Mouse (Mus musculus): ENCODE data around the gene Gm7697. TPM values are rescaled to one million over a fixed set of nuclear protein-coding genes. Genes with fewer than 3 reads are reported as not detected.
"Not testable (repeated sequence)": the region's sequence is repeated elsewhere in the genome, so short reads cannot be mapped to it uniquely, and the experiment has no call there.

The Gm7697 gene
- polyA plus RNA-seq (2015; fragmentation: Nextera tagmentation; extraction: Ambion mirVana) = not detected in 2 replicates

DNA sequence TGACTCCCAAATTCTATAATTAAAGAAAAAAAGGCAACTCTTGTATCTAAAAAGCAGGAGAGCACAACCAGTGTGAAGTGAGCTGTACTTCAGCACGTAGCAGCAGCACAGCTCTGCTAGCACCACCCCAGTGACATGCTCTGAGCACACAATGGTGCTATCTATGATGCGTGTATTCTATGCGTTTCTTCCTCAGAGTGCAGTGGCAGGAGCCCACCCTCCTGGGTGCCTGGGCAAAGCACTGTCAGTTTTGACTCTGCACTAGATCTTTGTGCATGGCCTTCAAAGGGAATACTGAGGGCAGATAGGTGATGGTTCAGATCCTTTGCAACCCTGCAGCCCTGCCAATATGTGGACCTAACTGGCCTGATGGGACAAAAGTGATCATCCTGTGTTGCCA lies at the start of gene Gm7697:
Gene Gm7697 (minus strand): TSS at position 101 of the 400 bp plus-strand sequence.
- H3K36me3 ChIP-seq; H3K9ac ChIP-seq; H3K4me1 ChIP-seq; ATAC-seq (ENCODE audit: extremely low read depth, insufficient number of reproducible peaks, low FRiP score, low TSS enrichment); H3K9me3 ChIP-seq; H3K4me3 ChIP-seq; H3K4me2 ChIP-seq; H3K27me3 ChIP-seq (replicated peaks); H3K27ac ChIP-seq (replicated peaks): not testable (repeated sequence)
- WGBS = 72% methylated on average over 2 of the region's 3 CpGs

- WGBS = 52% methylated on average over 2 of the region's 2 CpGs
- not testable (repeated sequence) for H3K4me1 ChIP-seq; H3K4me2 ChIP-seq; H3K9me3 ChIP-seq; ATAC-seq (ENCODE audit: extremely low read depth, insufficient number of reproducible peaks, low FRiP score, low TSS enrichment); H3K27ac ChIP-seq (replicated peaks); H3K36me3 ChIP-seq; H3K27me3 ChIP-seq (replicated peaks); H3K9ac ChIP-seq; H3K4me3 ChIP-seq
Measured at GRCm38 (mm10) chr8:69551249-69551648, 28.5 kb upstream of the Gm7697 start.

GRCm38 (mm10) chr8:69549556-69549955 lies 26.8 kb upstream of the Gm7697 start:
- not testable (repeated sequence) for H3K9ac ChIP-seq; H3K27me3 ChIP-seq (replicated peaks); H3K4me1 ChIP-seq; H3K4me2 ChIP-seq; ATAC-seq (ENCODE audit: extremely low read depth, insufficient number of reproducible peaks, low FRiP score, low TSS enrichment); H3K36me3 ChIP-seq; H3K4me3 ChIP-seq; H3K9me3 ChIP-seq; H3K27ac ChIP-seq (replicated peaks)
- WGBS = 7% methylated on average over 8 of the region's 8 CpGs

- not testable (repeated sequence) for ATAC-seq (ENCODE audit: extremely low read depth, insufficient number of reproducible peaks, low FRiP score, low TSS enrichment); H3K27me3 ChIP-seq (replicated peaks); H3K9me3 ChIP-seq; H3K9ac ChIP-seq; H3K36me3 ChIP-seq; H3K4me2 ChIP-seq; H3K4me1 ChIP-seq; H3K27ac ChIP-seq (replicated peaks); H3K4me3 ChIP-seq
- 75% methylated on average over 3 of the region's 3 CpGs for WGBS
Measured at GRCm38 (mm10) chr8:69548114-69548513, 25.3 kb upstream of the Gm7697 start.

- WGBS = 61% methylated on average over 7 of the region's 7 CpGs
- not testable (repeated sequence) for H3K9me3 ChIP-seq; H3K27me3 ChIP-seq (replicated peaks); H3K4me2 ChIP-seq; H3K9ac ChIP-seq; H3K4me1 ChIP-seq; H3K27ac ChIP-seq (replicated peaks); ATAC-seq (ENCODE audit: extremely low read depth, insufficient number of reproducible peaks, low FRiP score, low TSS enrichment); H3K4me3 ChIP-seq; H3K36me3 ChIP-seq
Measured at GRCm38 (mm10) chr8:69547208-69547607, 24.4 kb upstream of the Gm7697 start.

DNA sequence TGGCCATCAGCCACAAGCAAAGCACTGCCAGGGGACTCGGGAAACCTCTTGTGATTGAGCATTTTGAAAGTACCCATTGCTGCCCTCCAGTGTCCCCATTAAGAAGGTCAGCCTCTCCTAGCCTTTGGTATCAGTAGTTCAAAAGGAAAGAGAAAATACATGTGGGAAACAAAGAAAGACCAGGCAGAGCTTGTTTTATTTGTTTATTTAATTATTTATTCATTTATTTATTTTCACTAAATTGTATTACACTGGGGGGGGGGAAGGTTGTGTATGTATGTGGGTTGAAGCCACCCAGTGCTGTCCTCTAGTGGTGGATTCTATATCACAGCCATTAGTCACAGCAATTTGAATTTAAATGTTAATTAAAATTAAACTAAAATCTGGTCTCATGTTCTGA lies 22.2 kb upstream of the Gm7697 start:
- H3K9ac ChIP-seq; ATAC-seq (ENCODE audit: extremely low read depth, insufficient number of reproducible peaks, low FRiP score, low TSS enrichment); H3K9me3 ChIP-seq; H3K4me2 ChIP-seq; H3K4me1 ChIP-seq; H3K4me3 ChIP-seq; H3K36me3 ChIP-seq; H3K27me3 ChIP-seq (replicated peaks); H3K27ac ChIP-seq (replicated peaks): not testable (repeated sequence)
- 11% methylated on average over 1 of the region's 1 CpGs for WGBS

DNA sequence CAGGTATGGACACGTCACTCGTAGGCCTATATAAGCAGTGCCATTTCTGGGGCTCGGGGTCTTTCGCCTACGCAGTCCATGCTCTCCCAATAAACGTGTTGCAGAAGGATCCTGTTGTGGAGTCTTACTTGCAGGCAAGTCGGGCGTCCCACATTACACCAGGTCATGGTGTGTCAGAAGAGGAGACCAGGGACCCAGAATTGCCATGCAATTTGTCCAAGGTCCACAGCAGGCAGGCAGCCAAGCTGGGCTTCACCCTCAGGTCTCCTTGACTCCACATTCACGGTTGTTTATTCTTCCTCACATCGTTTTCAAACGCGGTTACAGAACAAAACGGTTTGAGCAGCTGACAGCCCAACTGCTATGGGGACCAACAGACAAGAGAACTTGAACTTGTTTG lies 21.7 kb upstream of the Gm7697 start:
- ATAC-seq (ENCODE audit: extremely low read depth, insufficient number of reproducible peaks, low FRiP score, low TSS enrichment); H3K9me3 ChIP-seq; H3K36me3 ChIP-seq; H3K27me3 ChIP-seq (replicated peaks); H3K9ac ChIP-seq; H3K27ac ChIP-seq (replicated peaks); H3K4me2 ChIP-seq; H3K4me3 ChIP-seq; H3K4me1 ChIP-seq: not testable (repeated sequence)
- 87% methylated on average over 13 of the region's 13 CpGs for WGBS

- H3K36me3 ChIP-seq; H3K9ac ChIP-seq; H3K27me3 ChIP-seq (replicated peaks); H3K4me1 ChIP-seq; H3K4me2 ChIP-seq; H3K4me3 ChIP-seq; H3K9me3 ChIP-seq; ATAC-seq (ENCODE audit: extremely low read depth, insufficient number of reproducible peaks, low FRiP score, low TSS enrichment); H3K27ac ChIP-seq (replicated peaks): not testable (repeated sequence)
- 88% methylated on average over 6 of the region's 6 CpGs for WGBS
Measured at GRCm38 (mm10) chr8:69543984-69544383, 21.2 kb upstream of the Gm7697 start.

- H3K9ac ChIP-seq; H3K4me2 ChIP-seq; H3K36me3 ChIP-seq; H3K4me1 ChIP-seq; H3K9me3 ChIP-seq; ATAC-seq (ENCODE audit: extremely low read depth, insufficient number of reproducible peaks, low FRiP score, low TSS enrichment); H3K27ac ChIP-seq (replicated peaks); H3K27me3 ChIP-seq (replicated peaks); H3K4me3 ChIP-seq: not testable (repeated sequence)
- 71% methylated on average over 7 of the region's 7 CpGs for WGBS
Measured at GRCm38 (mm10) chr8:69540764-69541163, 18.0 kb upstream of the Gm7697 start.

DNA sequence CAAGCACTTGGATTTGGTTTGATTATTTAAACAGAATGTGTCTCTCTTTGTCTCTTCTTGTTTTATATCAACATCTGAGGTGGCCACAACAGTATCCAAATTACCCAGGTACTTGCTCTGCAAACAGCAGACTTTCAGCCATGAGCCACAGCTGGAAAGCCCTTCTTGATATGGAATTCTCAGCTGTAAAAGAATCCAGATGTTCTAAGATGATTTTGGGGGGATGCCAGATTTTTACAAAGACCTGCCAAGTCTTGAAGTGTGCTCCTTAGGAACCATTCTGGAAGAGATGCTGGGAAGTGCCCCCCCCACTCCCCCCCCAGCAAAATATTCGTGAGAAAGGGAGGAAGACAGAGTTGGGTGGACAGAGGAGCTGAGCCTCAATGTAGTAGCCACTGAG lies 17.6 kb upstream of the Gm7697 start:
- H3K27me3 ChIP-seq (replicated peaks); H3K4me1 ChIP-seq; H3K9me3 ChIP-seq; H3K27ac ChIP-seq (replicated peaks); H3K36me3 ChIP-seq; ATAC-seq (ENCODE audit: extremely low read depth, insufficient number of reproducible peaks, low FRiP score, low TSS enrichment); H3K4me3 ChIP-seq; H3K9ac ChIP-seq; H3K4me2 ChIP-seq: not testable (repeated sequence)
- 52% methylated on average over 1 of the region's 1 CpGs for WGBS

GRCm38 (mm10) chr8:69474946-69475345 lies 47.8 kb downstream of the Gm7697 start:
- H3K27me3 ChIP-seq (replicated peaks); ATAC-seq (ENCODE audit: extremely low read depth, insufficient number of reproducible peaks, low FRiP score, low TSS enrichment); H3K4me2 ChIP-seq; H3K4me1 ChIP-seq; H3K36me3 ChIP-seq; H3K27ac ChIP-seq (replicated peaks); H3K9me3 ChIP-seq; H3K4me3 ChIP-seq; H3K9ac ChIP-seq: not testable (repeated sequence)
- 60% methylated on average over 3 of the region's 3 CpGs for WGBS

DNA sequence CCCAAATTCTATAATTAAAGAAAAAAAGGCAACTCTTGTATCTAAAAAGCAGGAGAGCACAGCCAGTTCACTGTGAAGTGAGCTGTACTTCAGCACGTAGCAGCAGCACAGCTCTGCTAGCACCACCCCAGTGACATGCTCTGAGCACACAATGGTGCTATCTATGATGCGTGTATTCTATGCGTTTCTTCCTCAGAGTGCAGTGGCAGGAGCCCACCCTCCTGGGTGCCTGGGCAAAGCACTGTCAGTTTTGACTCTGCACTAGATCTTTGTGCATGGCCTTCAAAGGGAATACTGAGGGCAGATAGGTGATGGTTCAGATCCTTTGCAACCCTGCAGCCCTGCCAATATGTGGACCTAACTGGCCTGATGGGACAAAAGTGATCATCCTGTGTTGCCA lies 69.3 kb downstream of the Gm7697 start, which contains the start of gene Gm9495:
Gene Gm9495 (minus strand): TSS at position 101 of the 400 bp plus-strand sequence.
- H3K4me1 ChIP-seq; H3K4me2 ChIP-seq; H3K27me3 ChIP-seq (replicated peaks); H3K36me3 ChIP-seq; H3K27ac ChIP-seq (replicated peaks); H3K4me3 ChIP-seq; H3K9ac ChIP-seq; ATAC-seq (ENCODE audit: extremely low read depth, insufficient number of reproducible peaks, low FRiP score, low TSS enrichment); H3K9me3 ChIP-seq: not testable (repeated sequence)
- WGBS = 71% methylated on average over 3 of the region's 3 CpGs
